Mouse (Mus musculus): Measurements from ENCODE around the gene Gfer. TPM values are rescaled to one million over a fixed set of nuclear protein-coding genes. Genes with fewer than 3 reads are reported as not detected.

The Gfer gene
- polyA plus RNA-seq, 1 experiment from 2014 or later = 53.5 TPM

GRCm38 (mm10) chr17:24733434-24734050 lies 37.6 kb upstream of the Gfer start:
- ATAC-seq (ENCODE audit: insufficient number of reproducible peaks, insufficient read depth, low FRiP score, low TSS enrichment, low read depth) = no peak
- no peaks in the 10 kb centered on the region for H3K9me3 ChIP-seq
- H3K4me3 ChIP-seq (replicated peaks) = no peak overlapping the region
- peak overlapping the region; percentile 34; the same call in 1 of the 2 replicates for H3K9ac ChIP-seq (replicated peaks)
- WGBS = 90% methylated on average over 21 of the region's 21 CpGs
- H3K4me1 ChIP-seq (replicated peaks) = peaks cover 10% of the 10 kb centered on the region
- no peak overlapping the region for H3K4me2 ChIP-seq
- H3K27ac ChIP-seq = no peak overlapping the region
- peaks cover 13% of the 10 kb centered on the region; the same call in 1 of the 2 replicates for H3K27me3 ChIP-seq
- H3K36me3 ChIP-seq = no peaks in the 10 kb centered on the region

- Histone ChIP-seq H3K9ac (replicated peaks) (no peak overlapping the region), H3K36me3 (no peaks in the 10 kb centered on the region), H3K4me2 (no peak overlapping the region), H3K9me3 (no peaks in the 10 kb centered on the region), H3K4me1 (replicated peaks) (peaks cover 6% of the 10 kb centered on the region), H3K27me3 (peaks cover 14% of the 10 kb centered on the region; the same call in 1 of the 2 replicates), H3K4me3 (replicated peaks) (no peak overlapping the region), H3K27ac (no peak overlapping the region)
- 79% methylated on average over 12 of the region's 12 CpGs for WGBS
- no peak for ATAC-seq (ENCODE audit: insufficient number of reproducible peaks, insufficient read depth, low FRiP score, low TSS enrichment, low read depth)
These were observed 36.4 kb upstream of the Gfer start for GRCm38 (mm10) chr17:24732233-24732935.

- Histone ChIP-seq H3K4me2 (no peak overlapping the region), H3K27me3 (peaks cover 14% of the 10 kb centered on the region; the same call in 1 of the 2 replicates), H3K36me3 (no peaks in the 10 kb centered on the region), H3K27ac (no peak overlapping the region), H3K9me3 (no peaks in the 10 kb centered on the region), H3K4me1 (replicated peaks) (no peaks in the 10 kb centered on the region), H3K9ac (replicated peaks) (no peak overlapping the region), H3K4me3 (replicated peaks) (no peak overlapping the region)
- WGBS = 81% methylated on average over 14 of the region's 14 CpGs
- no peak for ATAC-seq (ENCODE audit: insufficient number of reproducible peaks, insufficient read depth, low FRiP score, low TSS enrichment, low read depth)
These were observed 34.8 kb upstream of the Gfer start for GRCm38 (mm10) chr17:24730787-24731186.

GRCm38 (mm10) chr17:24729067-24729466 lies 33.1 kb upstream of the Gfer start:
- Histone ChIP-seq H3K4me3 (replicated peaks) (no peak overlapping the region), H3K36me3 (no peaks in the 10 kb centered on the region), H3K27me3 (peaks cover 14% of the 10 kb centered on the region; the same call in 1 of the 2 replicates), H3K9ac (replicated peaks) (no peak overlapping the region), H3K9me3 (no peaks in the 10 kb centered on the region), H3K4me2 (no peak overlapping the region), H3K27ac (no peak overlapping the region), H3K4me1 (replicated peaks) (no peaks in the 10 kb centered on the region)
- 83% methylated on average over 6 of the region's 6 CpGs for WGBS
- ATAC-seq (ENCODE audit: insufficient number of reproducible peaks, insufficient read depth, low FRiP score, low TSS enrichment, low read depth) = no peak

GRCm38 (mm10) chr17:24728184-24728583 lies 32.2 kb upstream of the Gfer start:
- Histone ChIP-seq H3K27ac (no peak overlapping the region), H3K9me3 (no peaks in the 10 kb centered on the region), H3K36me3 (no peaks in the 10 kb centered on the region), H3K4me3 (replicated peaks) (no peak overlapping the region), H3K9ac (replicated peaks) (no peak overlapping the region; the same call in 1 of the 2 replicates), H3K4me2 (no peak overlapping the region), H3K27me3 (peaks cover 14% of the 10 kb centered on the region; the same call in 1 of the 2 replicates), H3K4me1 (replicated peaks) (peaks cover 5% of the 10 kb centered on the region)
- 69% methylated on average over 17 of the region's 17 CpGs for WGBS
- ATAC-seq (ENCODE audit: insufficient number of reproducible peaks, insufficient read depth, low FRiP score, low TSS enrichment, low read depth) = no peak

- WGBS = 58% methylated on average over 2 of the region's 2 CpGs
- Histone ChIP-seq H3K4me2 (no peak within 1 kb of the TSS), H3K27ac (no peak within 1 kb of the TSS), H3K4me3 (replicated peaks) (no peak within 1 kb of the TSS), H3K36me3 (peaks cover under 1% of the 10 kb centered on the region), H3K4me1 (replicated peaks) (peaks cover 10% of the 10 kb centered on the region), H3K27me3 (peaks cover 14% of the 10 kb centered on the region; the same call in 1 of the 2 replicates), H3K9ac (replicated peaks) (no peak within 1 kb of the TSS; the same call in 1 of the 2 replicates), H3K9me3 (no peaks in the 10 kb centered on the region)
- ATAC-seq (ENCODE audit: insufficient number of reproducible peaks, insufficient read depth, low FRiP score, low TSS enrichment, low read depth) = no peak
These were observed 31.7 kb upstream of the Gfer start, which contains the start of gene Rpl3l for GRCm38 (mm10) chr17:24727618-24728017. Gene Rpl3l (plus strand): TSS chr17:24727820.

GRCm38 (mm10) chr17:24725637-24726390 lies 29.9 kb upstream of the Gfer start:
- Histone ChIP-seq H3K9me3 (no peaks in the 10 kb centered on the region), H3K27me3 (peaks cover 3% of the 10 kb centered on the region; the same call in 1 of the 2 replicates), H3K27ac (no peak overlapping the region), H3K4me2 (no peak overlapping the region), H3K4me3 (replicated peaks) (no peak overlapping the region), H3K9ac (replicated peaks) (no peak overlapping the region), H3K4me1 (replicated peaks) (peaks cover 26% of the 10 kb centered on the region), H3K36me3 (peaks cover 16% of the 10 kb centered on the region)
- ATAC-seq (ENCODE audit: insufficient number of reproducible peaks, insufficient read depth, low FRiP score, low TSS enrichment, low read depth) = no peak
- WGBS = 71% methylated on average over 3 of the region's 3 CpGs

GRCm38 (mm10) chr17:24724184-24724583 lies 28.2 kb upstream of the Gfer start, which contains the start of gene Ndufb10:
Gene Ndufb10 (minus strand): TSS chr17:24724478.
- peak within 1 kb of the TSS; percentile 81 for H3K4me3 ChIP-seq (replicated peaks)
- H3K27me3 ChIP-seq = peaks cover 3% of the 10 kb centered on the region; the same call in 1 of the 2 replicates
- peaks cover 18% of the 10 kb centered on the region for H3K36me3 ChIP-seq
- peak; percentile 65 for ATAC-seq (ENCODE audit: insufficient number of reproducible peaks, insufficient read depth, low FRiP score, low TSS enrichment, low read depth)
- peak within 1 kb of the TSS; percentile 88 for H3K9ac ChIP-seq (replicated peaks)
- H3K4me1 ChIP-seq (replicated peaks) = peaks cover 26% of the 10 kb centered on the region
- peak within 1 kb of the TSS; percentile 82 for H3K4me2 ChIP-seq
- under 1% methylated on average over 30 of the region's 30 CpGs for WGBS
- no peaks in the 10 kb centered on the region for H3K9me3 ChIP-seq
- H3K27ac ChIP-seq = peak within 1 kb of the TSS; percentile 80

- Histone ChIP-seq H3K9me3 (no peaks in the 10 kb centered on the region), H3K9ac (replicated peaks) (peak overlapping the region; percentile 88), H3K27ac (peak overlapping the region; percentile 80), H3K4me3 (replicated peaks) (peak overlapping the region; percentile 81), H3K4me2 (peak overlapping the region; percentile 82), H3K36me3 (peaks cover 18% of the 10 kb centered on the region), H3K27me3 (peaks cover 3% of the 10 kb centered on the region; the same call in 1 of the 2 replicates), H3K4me1 (replicated peaks) (peaks cover 28% of the 10 kb centered on the region)
- under 1% methylated on average over 15 of the region's 15 CpGs for WGBS
- ATAC-seq (ENCODE audit: insufficient number of reproducible peaks, insufficient read depth, low FRiP score, low TSS enrichment, low read depth) = no peak
These were observed 27.9 kb upstream of the Gfer start for GRCm38 (mm10) chr17:24723881-24724180.

- H3K4me2 ChIP-seq = peak overlapping the region; percentile 82
- 5% methylated on average over 12 of the region's 12 CpGs for WGBS
- no peaks in the 10 kb centered on the region for H3K9me3 ChIP-seq
- peak overlapping the region; percentile 80; the same call in 1 of the 2 replicates for H3K27ac ChIP-seq
- H3K4me1 ChIP-seq (replicated peaks) = peaks cover 32% of the 10 kb centered on the region
- peak overlapping the region; percentile 81 for H3K4me3 ChIP-seq (replicated peaks)
- peaks cover 24% of the 10 kb centered on the region for H3K36me3 ChIP-seq
- H3K9ac ChIP-seq (replicated peaks) = peak overlapping the region; percentile 88
- no peaks in the 10 kb centered on the region for H3K27me3 ChIP-seq
- no peak for ATAC-seq (ENCODE audit: insufficient number of reproducible peaks, insufficient read depth, low FRiP score, low TSS enrichment, low read depth)
These were observed 27.3 kb upstream of the Gfer start for GRCm38 (mm10) chr17:24723122-24723880.
